Mouse (Mus musculus): Measurements from ENCODE around the gene Gm48552. TPM values are rescaled to one million over a fixed set of nuclear protein-coding genes. Genes with fewer than 3 reads are reported as not detected.
A peak's percentile ranks its signal among the peaks of the same experiment; 100 is the strongest.

The Gm48552 gene
- total and polyA plus RNA-seq, 3 experiments = 0.89 to 1.2 TPM; not detected in 1

GRCm38 (mm10) chr10:81432169-81432867, 43.5 kb downstream of the Gm48552 start:
- H3K4me3 ChIP-seq (ENCODE audit: control insufficient read depth in 1 of 2, insufficient read depth in 1 of 2, low read depth in 2 of 2, low read length in 2 of 2) = peak overlapping the region; percentile 59 to 61
- peaks cover 0 to 3% of the 10 kb centered on the region in 2 experiments; a peak in 1 of 4 replicates for H3K36me3 ChIP-seq (ENCODE audit: control insufficient read depth in 1 of 2, insufficient read depth in 2 of 2, low read length in 2 of 2)
- H3K27ac ChIP-seq (ENCODE audit: control insufficient read depth, low read depth, low read length) = peak overlapping the region; percentile 32
- TF ChIP-seq SIN3A (IDR thresholded peaks at IDR 0.05; ENCODE audit: low read length) = peak; percentile 70; the same call in 1 of the 2 replicates
- no peak for TF ChIP-seq EP300 (IDR thresholded peaks at IDR 0.05; ENCODE audit: low read depth in 1 of 2, low read length in 2 of 2)
- TF ChIP-seq MAX (IDR thresholded peaks at IDR 0.05; ENCODE audit: low read length) = peak; percentile 30; the same call in 1 of the 2 replicates
- no peak for TF ChIP-seq USF2 (IDR thresholded peaks at IDR 0.05; ENCODE audit: borderline replicate concordance in 1 of 2, insufficient read depth in 1 of 2, low read depth in 1 of 2, low read length in 2 of 2)
- no peak for DNase-seq (ENCODE audit: low read depth, low spot score)
- H3K27me3 ChIP-seq (ENCODE audit: control insufficient read depth in 1 of 2, insufficient read depth in 2 of 2, low read length in 2 of 2) = no peaks in the 10 kb centered on the region
- no peaks in the 10 kb centered on the region for H3K9me3 ChIP-seq (replicated peaks; ENCODE audit: insufficient read depth, low read length)
- H3K4me1 ChIP-seq (ENCODE audit: control insufficient read depth in 1 of 2, insufficient read depth in 2 of 2, low read length in 2 of 2) = peaks cover 0 to 26% of the 10 kb centered on the region in 2 experiments; a peak in 2 of 4 replicates
- peak overlapping the region; percentile 27 for H3K9ac ChIP-seq (ENCODE audit: control insufficient read depth, low read depth, low read length, poor library complexity, severe bottlenecking)
- no peaks in the 10 kb centered on the region; the same call in 1 of the 2 replicates for H3K79me2 ChIP-seq (ENCODE audit: control insufficient read depth, insufficient read depth, low read length, poor library complexity)

DNA sequence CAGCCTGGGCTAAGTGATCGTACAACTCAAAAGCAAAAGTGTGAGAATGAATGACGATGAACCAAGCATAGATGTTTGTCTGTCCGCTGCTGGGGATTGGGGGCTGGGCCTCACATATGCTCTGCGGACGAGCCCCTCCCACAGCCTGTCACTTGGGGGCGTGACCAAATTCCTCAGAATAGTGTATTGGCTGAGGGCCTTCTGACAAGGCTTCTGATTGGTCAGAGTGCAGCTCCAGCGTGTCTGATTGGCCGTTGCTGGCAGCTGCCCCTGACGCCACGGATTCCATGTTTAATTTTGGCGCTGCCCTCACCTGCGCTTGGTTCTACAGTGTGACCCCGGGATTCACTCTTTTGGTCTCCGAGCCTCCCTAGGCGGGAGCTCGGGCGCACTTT, 44.1 kb downstream of the Gm48552 start:
- H3K9me3 ChIP-seq (replicated peaks; ENCODE audit: insufficient read depth, low read length) = no peaks in the 10 kb centered on the region
- TF ChIP-seq TCF12 (IDR thresholded peaks at IDR 0.05; ENCODE audit: low read depth, low read length) (no peak), USF2 (IDR thresholded peaks at IDR 0.05; ENCODE audit: borderline replicate concordance in 1 of 2, insufficient read depth in 1 of 2, low read depth in 1 of 2, low read length in 2 of 2) (no peak), POLR2A (IDR thresholded peaks at IDR 0.05; ENCODE audit: control insufficient read depth in 1 of 2, insufficient read depth in 1 of 2, low read depth in 1 of 2, low read length in 2 of 2, poor library complexity in 1 of 2) (peak; percentile 24 to 42; a peak in 1 of 4 replicates), BHLHE40 (IDR thresholded peaks at IDR 0.05; ENCODE audit: borderline replicate concordance, low read depth, low read length) (no peak), MYC (IDR thresholded peaks at IDR 0.05; ENCODE audit: low read depth, low read length) (peak; percentile 76; the same call in 1 of the 2 replicates), CHD2 (IDR thresholded peaks at IDR 0.05; ENCODE audit: low read length) (peak; percentile 95), MXI1 (IDR thresholded peaks at IDR 0.05; ENCODE audit: low read depth, low read length) (peak; percentile 22; the same call in 1 of the 2 replicates), TBP (IDR thresholded peaks at IDR 0.05; ENCODE audit: low read depth, low read length) (peak; percentile 68), MAX (IDR thresholded peaks at IDR 0.05; ENCODE audit: low read length) (0 out of 2 replicates have a peak, but pooled peaks have one; percentile 26), NRF1 (IDR thresholded peaks at IDR 0.05; ENCODE audit: insufficient read depth, low read depth, low read length, poor library complexity, severe bottlenecking) (peak; percentile 52), ELF1 (IDR thresholded peaks at IDR 0.05; ENCODE audit: low read depth, low read length) (0 out of 2 replicates have a peak, but pooled peaks have one; percentile 25), HCFC1 (IDR thresholded peaks at IDR 0.05; ENCODE audit: low read depth, low read length) (peak; percentile 97), KAT2A (conservative IDR thresholded peaks at IDR 0.05; ENCODE audit: low read depth, low read length) (peak; percentile 90), SIN3A (IDR thresholded peaks at IDR 0.05; ENCODE audit: low read length) (peak; percentile 21; the same call in 1 of the 2 replicates), USF1 (IDR thresholded peaks at IDR 0.05; ENCODE audit: low read depth, low read length) (peak; percentile 82), ZNF384 (IDR thresholded peaks at IDR 0.05; ENCODE audit: low read depth, low read length) (0 out of 2 replicates have a peak, but pooled peaks have one; percentile 19), SMC3 (IDR thresholded peaks at IDR 0.05; ENCODE audit: low read depth, low read length) (no peak)
- peaks cover 0 to 3% of the 10 kb centered on the region in 2 experiments; a peak in 1 of 4 replicates for H3K36me3 ChIP-seq (ENCODE audit: control insufficient read depth in 1 of 2, insufficient read depth in 2 of 2, low read length in 2 of 2)
- DNase-seq (ENCODE audit: low read depth, low spot score) = peak; percentile 98
- H3K27me3 ChIP-seq (ENCODE audit: control insufficient read depth in 1 of 2, insufficient read depth in 2 of 2, low read length in 2 of 2) = no peaks in the 10 kb centered on the region; a peak in 1 of 4 replicates
- H3K9ac ChIP-seq (ENCODE audit: control insufficient read depth, low read depth, low read length, poor library complexity, severe bottlenecking) = peak overlapping the region; percentile 53
- peaks cover 0 to 23% of the 10 kb centered on the region in 2 experiments; a peak in 2 of 4 replicates for H3K4me1 ChIP-seq (ENCODE audit: control insufficient read depth in 1 of 2, insufficient read depth in 2 of 2, low read length in 2 of 2)
- no peaks in the 10 kb centered on the region; the same call in 1 of the 2 replicates for H3K79me2 ChIP-seq (ENCODE audit: control insufficient read depth, insufficient read depth, low read length, poor library complexity)
- peak overlapping the region; percentile 59 to 61 for H3K4me3 ChIP-seq (ENCODE audit: control insufficient read depth in 1 of 2, insufficient read depth in 1 of 2, low read depth in 2 of 2, low read length in 2 of 2)
- peak overlapping the region; percentile 38 for H3K27ac ChIP-seq (ENCODE audit: control insufficient read depth, low read depth, low read length)
